Mouse (Mus musculus): ENCODE data around the gene Gpr176. TPM values are rescaled to one million over a fixed set of nuclear protein-coding genes. Genes with fewer than 3 reads are reported as not detected.

Gene Gpr176
- polyA plus RNA-seq, 1 experiment from 2014 or later: 0.43 TPM

DNA sequence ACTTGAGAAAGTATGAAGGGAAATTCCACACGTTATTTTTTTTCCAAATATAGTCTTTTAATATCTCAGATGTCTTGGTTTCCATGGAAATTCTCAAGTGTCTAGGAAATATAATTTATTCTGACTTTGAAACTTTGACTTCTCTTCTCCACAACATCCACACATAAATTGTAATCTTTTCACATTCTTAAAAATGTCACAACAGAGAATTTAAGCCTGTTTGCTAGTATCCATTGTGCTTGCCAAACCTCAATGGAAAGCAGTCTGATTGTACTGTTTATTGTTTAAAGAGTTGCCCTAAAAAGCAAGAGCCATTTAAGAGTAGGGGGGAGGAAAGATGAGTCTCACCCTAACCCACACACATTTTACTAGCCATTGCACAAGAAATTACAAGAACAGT lies 1.4 kb downstream of the Gpr176 start:
- Histone ChIP-seq H3K9ac (no peak overlapping the region), H3K4me1 (replicated peaks) (peaks cover 17% of the 10 kb centered on the region), H3K4me3 (no peak overlapping the region), H3K36me3 (no peaks in the 10 kb centered on the region), H3K27me3 (peaks cover 47% of the 10 kb centered on the region), H3K9me3 (replicated peaks) (no peaks in the 10 kb centered on the region), H3K27ac (no peak overlapping the region), H3K4me2 (no peak overlapping the region)
- no peak for ATAC-seq (replicated peaks; ENCODE audit: insufficient number of reproducible peaks, insufficient read depth, low FRiP score, low read depth)
- 46% methylated on average over 1 of the region's 1 CpGs for WGBS

DNA sequence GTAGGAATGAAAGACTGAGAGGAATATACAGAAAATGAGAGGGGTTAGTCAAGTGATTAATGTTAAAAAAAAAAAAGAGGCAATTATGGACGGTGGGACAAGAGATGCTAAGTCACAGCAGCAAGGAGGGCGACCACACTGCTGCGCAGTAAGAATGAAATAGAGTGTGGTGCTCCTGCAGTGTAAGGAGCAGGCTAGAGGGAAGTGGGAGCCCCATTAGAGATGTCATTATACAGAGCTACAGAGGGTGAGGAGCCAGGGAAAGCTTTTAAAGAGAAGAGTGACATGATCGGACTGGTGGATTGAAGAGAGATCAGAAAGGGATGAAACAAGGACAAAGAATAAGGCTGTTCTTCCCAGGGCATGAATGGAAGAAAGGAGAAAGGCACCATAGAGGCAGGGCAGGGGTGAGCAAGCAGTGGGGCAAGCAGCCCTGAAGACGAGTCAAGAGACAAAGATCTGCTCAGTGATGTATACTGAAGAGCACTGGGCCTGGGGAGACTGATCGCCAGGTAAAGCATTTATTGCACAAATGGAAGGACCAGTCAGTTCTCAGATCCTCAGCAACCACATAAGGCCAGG lies 18.0 kb downstream of the Gpr176 start:
- WGBS: 76% methylated on average over 6 of the region's 6 CpGs
- Histone ChIP-seq H3K27me3 (no peaks in the 10 kb centered on the region), H3K4me1 (replicated peaks) (no peaks in the 10 kb centered on the region), H3K9ac (no peak overlapping the region), H3K9me3 (replicated peaks) (no peaks in the 10 kb centered on the region), H3K36me3 (no peaks in the 10 kb centered on the region), H3K4me2 (no peak overlapping the region), H3K27ac (no peak overlapping the region), H3K4me3 (no peak overlapping the region)
- no peak for ATAC-seq (replicated peaks; ENCODE audit: insufficient number of reproducible peaks, insufficient read depth, low FRiP score, low read depth)

DNA sequence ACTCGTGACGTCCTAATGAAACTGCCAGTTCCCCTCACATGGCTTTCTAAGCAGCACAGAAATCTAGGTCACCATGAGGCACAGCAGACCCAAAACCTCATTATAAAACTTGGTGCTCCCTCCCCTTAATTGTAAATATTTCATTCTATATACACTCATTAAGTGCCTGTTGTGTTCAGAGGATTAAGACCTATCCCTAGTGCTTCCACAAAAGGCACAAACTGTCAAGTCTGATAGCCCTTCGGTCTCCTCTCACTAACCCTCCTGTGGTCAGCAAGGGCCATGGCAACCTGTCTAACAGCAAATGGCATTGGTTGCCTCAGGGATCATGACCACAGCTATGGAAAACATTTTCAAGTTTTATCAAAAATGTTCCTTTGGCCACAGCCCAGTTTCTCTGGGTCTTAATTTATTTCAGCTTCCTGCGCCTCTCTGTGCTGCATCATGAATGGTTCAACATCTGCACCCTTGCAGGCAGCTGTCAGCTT lies 19.3 kb downstream of the Gpr176 start:
- H3K4me1 ChIP-seq (replicated peaks): no peaks in the 10 kb centered on the region
- no peak overlapping the region for H3K4me2 ChIP-seq
- WGBS: 70% methylated on average over 4 of the region's 4 CpGs
- H3K27ac ChIP-seq: no peak overlapping the region
- ATAC-seq (replicated peaks; ENCODE audit: insufficient number of reproducible peaks, insufficient read depth, low FRiP score, low read depth): no peak
- H3K9me3 ChIP-seq (replicated peaks): no peaks in the 10 kb centered on the region
- no peak overlapping the region for H3K4me3 ChIP-seq
- no peaks in the 10 kb centered on the region for H3K27me3 ChIP-seq
- no peak overlapping the region for H3K9ac ChIP-seq
- H3K36me3 ChIP-seq: no peaks in the 10 kb centered on the region

GRCm38 (mm10) chr2:118353498-118353897 lies 19.7 kb downstream of the Gpr176 start:
- Histone ChIP-seq H3K27ac (no peak overlapping the region), H3K27me3 (no peaks in the 10 kb centered on the region), H3K4me3 (no peak overlapping the region), H3K9me3 (replicated peaks) (no peaks in the 10 kb centered on the region), H3K4me1 (replicated peaks) (no peaks in the 10 kb centered on the region), H3K9ac (no peak overlapping the region), H3K36me3 (no peaks in the 10 kb centered on the region), H3K4me2 (no peak overlapping the region)
- ATAC-seq (replicated peaks; ENCODE audit: insufficient number of reproducible peaks, insufficient read depth, low FRiP score, low read depth): no peak
- WGBS: 53% methylated on average over 4 of the region's 4 CpGs

GRCm38 (mm10) chr2:118345535-118345934 lies 27.7 kb downstream of the Gpr176 start:
- Histone ChIP-seq H3K36me3 (no peaks in the 10 kb centered on the region), H3K4me3 (no peak overlapping the region), H3K27me3 (no peaks in the 10 kb centered on the region), H3K27ac (no peak overlapping the region), H3K9ac (no peak overlapping the region), H3K4me1 (replicated peaks) (no peaks in the 10 kb centered on the region), H3K4me2 (no peak overlapping the region), H3K9me3 (replicated peaks) (no peaks in the 10 kb centered on the region)
- 66% methylated on average over 1 of the region's 1 CpGs for WGBS
- no peak for ATAC-seq (replicated peaks; ENCODE audit: insufficient number of reproducible peaks, insufficient read depth, low FRiP score, low read depth)

GRCm38 (mm10) chr2:118343897-118344296 lies 29.3 kb downstream of the Gpr176 start:
- Histone ChIP-seq H3K27me3 (no peaks in the 10 kb centered on the region), H3K4me1 (replicated peaks) (no peaks in the 10 kb centered on the region), H3K9ac (no peak overlapping the region), H3K4me2 (no peak overlapping the region), H3K4me3 (no peak overlapping the region), H3K9me3 (replicated peaks) (no peaks in the 10 kb centered on the region), H3K36me3 (no peaks in the 10 kb centered on the region), H3K27ac (no peak overlapping the region)
- WGBS: 66% methylated on average over 3 of the region's 3 CpGs
- no peak for ATAC-seq (replicated peaks; ENCODE audit: insufficient number of reproducible peaks, insufficient read depth, low FRiP score, low read depth)

DNA sequence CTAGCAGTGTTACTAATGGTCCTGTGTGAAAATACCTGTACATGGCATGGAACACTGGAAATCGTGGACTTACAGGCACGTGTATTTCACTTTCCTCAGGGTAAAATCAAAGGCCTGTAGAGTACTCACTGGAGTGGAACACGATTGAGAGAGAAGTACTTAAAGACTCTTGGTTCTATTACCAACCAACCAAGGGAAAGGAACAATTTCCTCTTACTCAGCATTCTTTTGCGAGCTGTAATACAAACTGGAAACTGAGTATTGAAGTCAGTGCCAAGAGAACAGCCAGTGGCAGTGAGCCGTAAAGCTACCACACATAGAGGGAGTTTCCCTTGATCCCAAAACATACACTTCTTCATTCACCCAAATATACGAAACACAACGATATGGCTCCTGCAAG lies 31.9 kb downstream of the Gpr176 start:
- no peaks in the 10 kb centered on the region for H3K9me3 ChIP-seq (replicated peaks)
- no peaks in the 10 kb centered on the region for H3K4me1 ChIP-seq (replicated peaks)
- H3K4me3 ChIP-seq: no peak overlapping the region
- H3K9ac ChIP-seq: no peak overlapping the region
- no peak for ATAC-seq (replicated peaks; ENCODE audit: insufficient number of reproducible peaks, insufficient read depth, low FRiP score, low read depth)
- no peak overlapping the region for H3K4me2 ChIP-seq
- no peak overlapping the region for H3K27ac ChIP-seq
- no peaks in the 10 kb centered on the region for H3K27me3 ChIP-seq
- H3K36me3 ChIP-seq: no peaks in the 10 kb centered on the region
- 79% methylated on average over 7 of the region's 7 CpGs for WGBS

DNA sequence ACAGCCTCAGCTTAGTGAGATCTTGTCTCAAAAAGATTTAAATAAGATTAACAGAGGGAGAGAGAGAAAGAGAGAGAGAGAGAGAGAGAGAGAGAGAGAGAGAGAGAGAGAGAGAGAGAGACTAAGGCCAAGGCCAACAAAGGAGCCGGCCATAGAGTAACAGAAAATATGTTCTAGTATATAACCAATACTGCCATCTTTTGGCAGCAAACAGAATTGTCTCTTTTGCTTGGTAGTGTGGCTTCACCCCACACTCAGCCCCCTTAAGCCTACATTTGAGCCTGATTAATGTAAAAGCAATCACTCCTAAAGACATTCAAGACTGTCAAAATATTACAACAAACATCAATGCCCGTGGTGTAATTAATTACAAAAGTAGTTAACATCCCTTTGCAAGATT lies 37.1 kb downstream of the Gpr176 start:
- WGBS: 27% methylated on average over 2 of the region's 2 CpGs
- Histone ChIP-seq H3K4me2 (no peak overlapping the region), H3K4me3 (no peak overlapping the region), H3K9me3 (replicated peaks) (no peaks in the 10 kb centered on the region), H3K36me3 (no peaks in the 10 kb centered on the region), H3K27me3 (no peaks in the 10 kb centered on the region), H3K4me1 (replicated peaks) (no peaks in the 10 kb centered on the region), H3K9ac (no peak overlapping the region), H3K27ac (no peak overlapping the region)
- no peak for ATAC-seq (replicated peaks; ENCODE audit: insufficient number of reproducible peaks, insufficient read depth, low FRiP score, low read depth)

DNA sequence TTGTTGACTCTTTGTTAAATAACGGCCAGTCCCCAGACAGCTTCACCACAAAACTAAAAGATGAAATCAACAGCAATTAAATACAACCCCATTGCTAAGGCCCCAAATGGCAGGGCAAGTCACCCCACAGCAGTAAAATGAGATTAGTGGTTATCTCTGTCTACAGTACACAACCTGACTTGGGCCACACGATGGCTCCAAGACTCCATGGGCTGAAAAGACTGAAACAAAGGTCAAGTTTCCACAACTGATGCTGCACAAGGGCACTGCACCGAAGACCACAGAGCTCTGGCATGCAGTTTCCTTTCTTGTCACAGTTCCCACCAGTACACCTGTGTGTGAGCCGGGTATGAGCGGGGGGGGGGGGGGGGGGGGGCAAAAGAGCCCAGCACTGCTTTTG lies 50.6 kb downstream of the Gpr176 start:
- H3K4me1 ChIP-seq (replicated peaks): no peaks in the 10 kb centered on the region
- H3K27ac ChIP-seq: no peak overlapping the region
- no peaks in the 10 kb centered on the region for H3K9me3 ChIP-seq (replicated peaks)
- no peaks in the 10 kb centered on the region for H3K36me3 ChIP-seq
- H3K4me3 ChIP-seq: no peak overlapping the region
- no peak overlapping the region for H3K9ac ChIP-seq
- no peak for ATAC-seq (replicated peaks; ENCODE audit: insufficient number of reproducible peaks, insufficient read depth, low FRiP score, low read depth)
- no peak overlapping the region for H3K4me2 ChIP-seq
- WGBS: 43% methylated on average over 4 of the region's 5 CpGs
- H3K27me3 ChIP-seq: no peaks in the 10 kb centered on the region

DNA sequence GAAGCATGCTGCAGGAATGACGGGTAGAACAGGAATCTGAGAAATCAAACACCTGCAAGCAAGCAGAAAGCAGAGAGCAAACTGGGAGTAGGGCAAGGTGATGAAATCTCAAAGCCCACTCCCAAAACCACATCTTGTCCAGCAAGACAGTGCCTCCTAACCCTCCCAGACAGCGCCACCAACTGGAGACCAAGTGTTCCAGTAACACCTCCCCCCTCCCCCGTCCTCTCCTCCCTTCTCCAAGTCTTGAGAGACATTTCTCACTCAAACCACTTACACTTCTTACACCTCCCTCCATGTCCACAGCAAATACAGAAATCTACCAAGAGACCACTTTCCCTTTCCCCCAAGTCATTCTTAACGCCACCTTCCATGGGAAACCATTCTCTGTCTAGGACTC lies 51.4 kb downstream of the Gpr176 start:
- Histone ChIP-seq H3K4me2 (no peak overlapping the region), H3K27ac (no peak overlapping the region), H3K4me1 (replicated peaks) (no peaks in the 10 kb centered on the region), H3K27me3 (no peaks in the 10 kb centered on the region), H3K9me3 (replicated peaks) (no peaks in the 10 kb centered on the region), H3K36me3 (no peaks in the 10 kb centered on the region), H3K4me3 (no peak overlapping the region), H3K9ac (no peak overlapping the region)
- ATAC-seq (replicated peaks; ENCODE audit: insufficient number of reproducible peaks, insufficient read depth, low FRiP score, low read depth): no peak
- WGBS: 63% methylated on average over 4 of the region's 4 CpGs

- H3K4me3 ChIP-seq: no peak overlapping the region
- 85% methylated on average over 4 of the region's 4 CpGs for whole genome bisulfite sequencing
- no peaks in the 10 kb centered on the region for H3K9me3 ChIP-seq (replicated peaks)
- no peaks in the 10 kb centered on the region for H3K36me3 ChIP-seq
- no peak overlapping the region for H3K9ac ChIP-seq
- no peaks in the 10 kb centered on the region for H3K27me3 ChIP-seq
- H3K4me1 ChIP-seq (replicated peaks): no peaks in the 10 kb centered on the region
- no peak overlapping the region for H3K27ac ChIP-seq
- no peak overlapping the region for H3K4me2 ChIP-seq
- ATAC-seq (replicated peaks; ENCODE audit: insufficient number of reproducible peaks, insufficient read depth, low FRiP score, low read depth): no peak
Observed at GRCm38 (mm10) chr2:118321094-118321493, 52.1 kb downstream of the Gpr176 start.

DNA sequence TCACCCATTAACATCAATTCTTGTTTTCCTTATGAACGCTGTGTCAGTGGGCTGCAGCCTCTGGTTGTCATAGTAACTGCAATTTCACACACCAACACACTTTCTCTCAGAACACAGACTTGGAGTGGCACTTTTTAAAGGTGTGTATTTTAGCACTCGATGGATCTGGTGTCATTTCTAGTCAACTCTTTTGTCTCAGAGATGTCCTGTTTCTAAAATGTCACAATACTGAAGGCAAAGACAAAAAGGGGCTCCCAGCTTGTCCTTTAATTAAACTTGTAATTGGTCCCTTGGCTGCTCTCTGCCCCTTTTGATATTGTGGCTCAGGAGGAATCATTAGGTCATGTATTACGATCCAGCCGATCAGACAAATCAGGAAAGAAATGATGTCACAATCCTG lies 52.7 kb downstream of the Gpr176 start:
- no peak overlapping the region for H3K4me2 ChIP-seq
- WGBS: 82% methylated on average over 4 of the region's 4 CpGs
- ATAC-seq (replicated peaks; ENCODE audit: insufficient number of reproducible peaks, insufficient read depth, low FRiP score, low read depth): no peak

More for the DNA sequence above, 52.7 kb downstream of the Gpr176 start:
- no peaks in the 10 kb centered on the region for H3K36me3 ChIP-seq
- H3K4me1 ChIP-seq (replicated peaks): no peaks in the 10 kb centered on the region
- H3K9me3 ChIP-seq (replicated peaks): no peaks in the 10 kb centered on the region
- H3K27me3 ChIP-seq: no peaks in the 10 kb centered on the region
- H3K4me3 ChIP-seq: no peak overlapping the region
- H3K27ac ChIP-seq: no peak overlapping the region
- no peak overlapping the region for H3K9ac ChIP-seq
